ENCODE assay signal across 11 mouse cellular contexts in the genomic region with DNA sequence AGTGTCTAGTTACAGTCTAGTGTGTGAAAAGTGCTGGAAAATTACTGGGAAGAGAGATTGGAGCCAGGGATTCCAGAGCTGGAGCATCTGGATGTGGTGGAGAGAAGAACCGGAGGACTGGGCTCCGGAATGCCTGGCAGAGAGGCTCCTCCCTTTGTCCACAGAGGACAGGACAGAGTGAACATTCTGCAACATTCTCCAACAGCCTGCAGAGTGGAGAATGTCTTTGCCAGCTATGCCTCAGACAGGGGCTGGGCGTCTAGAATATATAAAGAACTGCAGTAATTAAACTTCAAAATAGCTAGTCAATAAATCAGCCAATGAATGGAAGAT. TPM values are rescaled to one million over a fixed set of nuclear protein-coding genes. Genes with fewer than 3 reads are reported as not detected.
DNase-seq lines count a peak whose midpoint lies in the region; ATAC-seq and TF ChIP-seq lines count a peak whose summit lies in the region.
"Had no signal": no experiment of that assay in that cellular context is flagged by ENCODE, and none has a peak within 500 bp of the region (broad histone marks: within the 10 kb centered on the region; RNA-seq: fewer than 3 reads in every experiment).

No protein-coding gene starts in this region.

- H3K4me2 ChIP-seq in intestine, embryonic 14.5 days (ENCODE audit: low read length), result peak overlapping the region; percentile 95; the same call in 1 of the 2 replicates
- peak overlapping the region; percentile 76 for H3K4me2 ChIP-seq in liver, embryonic 15.5 days

- H3K9me3 ChIP-seq in intestine, embryonic 14.5 days (ENCODE audit: control insufficient read depth, low read length), result no peaks in the 10 kb centered on the region
- no peaks in the 10 kb centered on the region for H3K9me3 ChIP-seq in liver, embryonic 15.5 days (replicated peaks)

- no peak overlapping the region for H3K9ac ChIP-seq in intestine, embryonic 14.5 days (ENCODE audit: low read length)
- no peak overlapping the region for H3K9ac ChIP-seq in liver, embryonic 15.5 days

- no peaks in the 10 kb centered on the region for H3K36me3 ChIP-seq in intestine, embryonic 14.5 days (ENCODE audit: control insufficient read depth, insufficient read depth, low read length)
- H3K36me3 ChIP-seq in liver, embryonic 15.5 days (replicated peaks), result no peaks in the 10 kb centered on the region

- TF ChIP-seq CTCF in layer of hippocampus, adult 2 months (conservative IDR thresholded peaks at IDR 0.05), result no peak

- no peak for DNase-seq in layer of hippocampus, adult 2 months (ENCODE audit: low spot score in 2 of 2)
- DNase-seq in layer of hippocampus, postnatal 14 days (ENCODE audit: low spot score in 2 of 2), result no peak
- DNase-seq in intestine, embryonic 14.5 days (ENCODE audit: low spot score), result no peak
- no peak for DNase-seq in layer of hippocampus, postnatal 36 days
- no peak for DNase-seq in ovary, postnatal 36 days (ENCODE audit: low spot score)
- DNase-seq in adrenal gland, adult 2 months, result no peak
- DNase-seq: cerebellum, adult 8-10 months had no signal

- no peak for ATAC-seq in intestine, embryonic 14.5 days (replicated peaks; ENCODE audit: low FRiP score, low TSS enrichment, low read depth)
- no peak for ATAC-seq in liver, embryonic 15.5 days (ENCODE audit: insufficient read depth)

- H3K4me3 ChIP-seq in layer of hippocampus, adult 2 months, result peak overlapping the region; percentile 82
- peak overlapping the region; percentile 69 for H3K4me3 ChIP-seq in brown adipose tissue, adult 24 weeks (ENCODE audit: insufficient read depth, low read depth, low read length)
- no peak overlapping the region for H3K4me3 ChIP-seq in intestine, embryonic 14.5 days (ENCODE audit: low read depth, low read length)
- H3K4me3 ChIP-seq in liver, embryonic 15.5 days (replicated peaks), result peak overlapping the region; percentile 57

- no peaks in the 10 kb centered on the region for H3K27me3 ChIP-seq in intestine, embryonic 14.5 days (replicated peaks; ENCODE audit: control insufficient read depth, insufficient read depth, low read length)
- H3K27me3 ChIP-seq in liver, embryonic 15.5 days, result peaks cover 18% of the 10 kb centered on the region

- peak overlapping the region; percentile 83; the same call in 1 of the 2 replicates for H3K27ac ChIP-seq in layer of hippocampus, adult 2 months
- peak overlapping the region; percentile 80; the same call in 1 of the 2 replicates for H3K27ac ChIP-seq in brown adipose tissue, adult 24 weeks (replicated peaks; ENCODE audit: low read depth, low read length)
- no peak overlapping the region for H3K27ac ChIP-seq in intestine, embryonic 14.5 days (ENCODE audit: low read depth)
- no peak overlapping the region for H3K27ac ChIP-seq in liver, embryonic 15.5 days (replicated peaks)

- 39% methylated on average over 3 of the region's 3 CpGs for WGBS in intestine, embryonic 14.5 days
- WGBS in liver, embryonic 15.5 days (ENCODE audit: insufficient replicate concordance), result 60% methylated on average over 3 of the region's 3 CpGs

- H3K4me1 ChIP-seq in brown adipose tissue, adult 24 weeks (ENCODE audit: control insufficient read depth, insufficient read depth, insufficient read length, low read length), result no peaks in the 10 kb centered on the region
- H3K4me1 ChIP-seq in intestine, embryonic 14.5 days (replicated peaks; ENCODE audit: control insufficient read depth, insufficient read depth, low read length), result peaks cover 4% of the 10 kb centered on the region; the same call in 1 of the 2 replicates
- peaks cover 11% of the 10 kb centered on the region for H3K4me1 ChIP-seq in liver, embryonic 15.5 days (replicated peaks)

RNA-seq across cellular contexts. Expression of gene Gm4952, which starts 2.7 kb away (rescaled TPM):
- total RNA-seq in layer of hippocampus, adult 2 months (2021), result not detected
- under 1 TPM; 0.14 to 0.33 TPM for total RNA-seq in layer of hippocampus, postnatal 14 days (2021)
- not detected in 2 replicates for polyA plus RNA-seq in brown adipose tissue, adult 24 weeks (2012; ENCODE audit: insufficient read depth, insufficient read length, missing spikeins)
- not detected in 2 replicates for polyA plus RNA-seq in intestine, embryonic 14.5 days (2014; fragmentation: Nextera tagmentation; extraction: Ambion mirVana)
- 12.6 and 15.3 TPM in 2 replicates for polyA plus RNA-seq in liver, embryonic 15.5 days (2015; fragmentation: Nextera tagmentation; extraction: Ambion mirVana)
- not detected for total RNA-seq in layer of hippocampus, postnatal 36 days (2021)
- under 1 TPM; 0.17 to 0.40 TPM for total RNA-seq in adrenal gland, adult 2 months (2021)
- not detected in 2 replicates for polyA plus RNA-seq in adrenal gland, adult 2 months (2012; rRNA removed)
- total RNA-seq: heart, postnatal 25 days had no signal
- polyA plus RNA-seq: neural tube, embryonic 11.5 days had no signal

RNA-seq across cellular contexts. Expression of gene Glyat, which starts 36.1 kb away (rescaled TPM):
- total RNA-seq in layer of hippocampus, adult 2 months (2021), result under 1 TPM in 1 of 2 experiments, not detected in 1; 0.20 TPM
- under 1 TPM; 0.21 to 0.24 TPM for total RNA-seq in layer of hippocampus, postnatal 14 days (2021)
- not detected in 2 replicates for polyA plus RNA-seq in brown adipose tissue, adult 24 weeks (2012; ENCODE audit: insufficient read depth, insufficient read length, missing spikeins)
- not detected in 2 replicates for polyA plus RNA-seq in intestine, embryonic 14.5 days (2014; fragmentation: Nextera tagmentation; extraction: Ambion mirVana)
- 0.43 and 0.54 TPM in 2 replicates for polyA plus RNA-seq in liver, embryonic 15.5 days (2015; fragmentation: Nextera tagmentation; extraction: Ambion mirVana)
- under 1 TPM; 0.17 to 0.28 TPM for total RNA-seq in layer of hippocampus, postnatal 36 days (2021)
- under 1 TPM in 1 of 2 experiments, not detected in 1; 0.86 TPM for total RNA-seq in adrenal gland, adult 2 months (2021)
- not detected in 2 replicates for polyA plus RNA-seq in adrenal gland, adult 2 months (2012; rRNA removed)
- total RNA-seq: heart, postnatal 25 days had no signal
- polyA plus RNA-seq: neural tube, embryonic 11.5 days had no signal

RNA-seq across cellular contexts. Expression of gene Fam111a, which starts 51.5 kb away (rescaled TPM):
- 1 to 10 TPM; 1.5 to 2.0 TPM for total RNA-seq in layer of hippocampus, adult 2 months (2021)
- total RNA-seq in layer of hippocampus, postnatal 14 days (2021), result 1 to 10 TPM; 1.6 to 2.2 TPM
- 4.5 and 4.8 TPM in 2 replicates for polyA plus RNA-seq in brown adipose tissue, adult 24 weeks (2012; ENCODE audit: insufficient read depth, insufficient read length, missing spikeins)
- 19.9 and 23.0 TPM in 2 replicates for polyA plus RNA-seq in intestine, embryonic 14.5 days (2014; fragmentation: Nextera tagmentation; extraction: Ambion mirVana)
- polyA plus RNA-seq in liver, embryonic 15.5 days (2015; fragmentation: Nextera tagmentation; extraction: Ambion mirVana), result 21.4 and 23.8 TPM in 2 replicates
- 1 to 10 TPM; 1.3 to 1.6 TPM for total RNA-seq in layer of hippocampus, postnatal 36 days (2021)
- total RNA-seq in adrenal gland, adult 2 months (2021), result 1 to 10 TPM; 3.8 to 4.4 TPM
- 0.09 and 0.18 TPM in 2 replicates for polyA plus RNA-seq in adrenal gland, adult 2 months (2012; rRNA removed)

Comparison
In these comparisons a context has a peak if more than half of its experiments do, and no peak if none do; other contexts are left out.
1. H3K27ac ChIP-seq: peak in layer of hippocampus, adult 2 months (single experiment) and brown adipose tissue, adult 24 weeks (single experiment); none in intestine, embryonic 14.5 days (single experiment) and liver, embryonic 15.5 days (single experiment).